Mouse (Mus musculus): Measurements from ENCODE around the gene Rab34.
A peak's percentile ranks its signal among the peaks of the same experiment; 100 is the strongest.
"Not testable (repeated sequence)": the region's sequence is repeated elsewhere in the genome, so short reads cannot be mapped to it uniquely, and the experiment has no call there.

Gene Rab34

GRCm38 (mm10) chr11:78182961-78183844, 5.0 kb upstream of the Rab34 start, which contains the start of gene Rpl23a:
TSS of gene Rpl23a (minus strand) at chr11:78183584.
- no peaks in the 10 kb centered on the region for H3K27me3 ChIP-seq (ENCODE audit: control insufficient read depth, insufficient read depth, low read length, poor library complexity, severe bottlenecking)

GRCm38 (mm10) chr11:78183884-78184514, 4.2 kb upstream of the Rab34 start:
- DNase-seq (ENCODE audit: low read depth, low spot score): no peak

More at GRCm38 (mm10) chr11:78182961-78183844, 5.0 kb upstream of the Rab34 start, which contains the start of gene Rpl23a:
- H3K36me3 ChIP-seq (ENCODE audit: control insufficient read depth, insufficient read depth, low read length, poor library complexity, severe bottlenecking): peaks cover 8% of the 10 kb centered on the region
- DNase-seq (ENCODE audit: low read depth, low spot score): peak; percentile 92

GRCm38 (mm10) chr11:78184702-78185101, 3.5 kb upstream of the Rab34 start:
- H3K36me3 ChIP-seq (ENCODE audit: control insufficient read depth, insufficient read depth, low read length, poor library complexity, severe bottlenecking); DNase-seq (ENCODE audit: low read depth, low spot score); H3K27me3 ChIP-seq (ENCODE audit: control insufficient read depth, insufficient read depth, low read length, poor library complexity, severe bottlenecking): not testable (repeated sequence)

More at GRCm38 (mm10) chr11:78183884-78184514, 4.2 kb upstream of the Rab34 start:
- Histone ChIP-seq H3K36me3 (ENCODE audit: control insufficient read depth, insufficient read depth, low read length, poor library complexity, severe bottlenecking) (peaks cover 8% of the 10 kb centered on the region), H3K27me3 (ENCODE audit: control insufficient read depth, insufficient read depth, low read length, poor library complexity, severe bottlenecking) (no peaks in the 10 kb centered on the region)

GRCm38 (mm10) chr11:78189234-78190040, 1.2 kb downstream of the Rab34 start:
- no peaks in the 10 kb centered on the region for H3K27me3 ChIP-seq (ENCODE audit: control insufficient read depth, insufficient read depth, low read length, poor library complexity, severe bottlenecking)
- peak; percentile 35 for DNase-seq (ENCODE audit: low read depth, low spot score)
- no peaks in the 10 kb centered on the region for H3K36me3 ChIP-seq (ENCODE audit: control insufficient read depth, insufficient read depth, low read length, poor library complexity, severe bottlenecking)

- no peak for DNase-seq (ENCODE audit: low read depth, low spot score)
- H3K27me3 ChIP-seq (ENCODE audit: control insufficient read depth, insufficient read depth, low read length, poor library complexity, severe bottlenecking): no peaks in the 10 kb centered on the region
- H3K36me3 ChIP-seq (ENCODE audit: control insufficient read depth, insufficient read depth, low read length, poor library complexity, severe bottlenecking): no peaks in the 10 kb centered on the region
Observed at GRCm38 (mm10) chr11:78190041-78190440, 1.8 kb downstream of the Rab34 start.

GRCm38 (mm10) chr11:78193113-78193512, 4.9 kb downstream of the Rab34 start, which contains the start of gene Proca1:
TSS of gene Proca1 (plus strand) at chr11:78193392.
- no peak for DNase-seq (ENCODE audit: low read depth, low spot score)
- no peaks in the 10 kb centered on the region for H3K27me3 ChIP-seq (ENCODE audit: control insufficient read depth, insufficient read depth, low read length, poor library complexity, severe bottlenecking)
- H3K36me3 ChIP-seq (ENCODE audit: control insufficient read depth, insufficient read depth, low read length, poor library complexity, severe bottlenecking): no peaks in the 10 kb centered on the region

- Histone ChIP-seq H3K36me3 (ENCODE audit: control insufficient read depth, insufficient read depth, low read length, poor library complexity, severe bottlenecking) (no peaks in the 10 kb centered on the region), H3K27me3 (ENCODE audit: control insufficient read depth, insufficient read depth, low read length, poor library complexity, severe bottlenecking) (no peaks in the 10 kb centered on the region)
- peak; percentile 74 for DNase-seq (ENCODE audit: low read depth, low spot score)
Observed at GRCm38 (mm10) chr11:78194411-78195100, 6.3 kb downstream of the Rab34 start.

GRCm38 (mm10) chr11:78195101-78195863, 7.1 kb downstream of the Rab34 start:
- no peak for DNase-seq (ENCODE audit: low read depth, low spot score)
- no peaks in the 10 kb centered on the region for H3K36me3 ChIP-seq (ENCODE audit: control insufficient read depth, insufficient read depth, low read length, poor library complexity, severe bottlenecking)
- no peaks in the 10 kb centered on the region for H3K27me3 ChIP-seq (ENCODE audit: control insufficient read depth, insufficient read depth, low read length, poor library complexity, severe bottlenecking)

GRCm38 (mm10) chr11:78202372-78202771, 14.1 kb downstream of the Rab34 start:
- Histone ChIP-seq H3K27me3 (ENCODE audit: control insufficient read depth, insufficient read depth, low read length, poor library complexity, severe bottlenecking) (no peaks in the 10 kb centered on the region), H3K36me3 (ENCODE audit: control insufficient read depth, insufficient read depth, low read length, poor library complexity, severe bottlenecking) (peaks cover 5% of the 10 kb centered on the region; the same call in 1 of the 2 replicates)
- no peak for DNase-seq (ENCODE audit: low read depth, low spot score)

GRCm38 (mm10) chr11:78204287-78204686, 16.1 kb downstream of the Rab34 start:
- H3K36me3 ChIP-seq (ENCODE audit: control insufficient read depth, insufficient read depth, low read length, poor library complexity, severe bottlenecking): peaks cover 12% of the 10 kb centered on the region
- H3K27me3 ChIP-seq (ENCODE audit: control insufficient read depth, insufficient read depth, low read length, poor library complexity, severe bottlenecking): no peaks in the 10 kb centered on the region
- no peak for DNase-seq (ENCODE audit: low read depth, low spot score)

GRCm38 (mm10) chr11:78205361-78206206, 17.4 kb downstream of the Rab34 start:
- no peak for DNase-seq (ENCODE audit: low read depth, low spot score)
- peaks cover 18% of the 10 kb centered on the region for H3K36me3 ChIP-seq (ENCODE audit: control insufficient read depth, insufficient read depth, low read length, poor library complexity, severe bottlenecking)
- no peaks in the 10 kb centered on the region for H3K27me3 ChIP-seq (ENCODE audit: control insufficient read depth, insufficient read depth, low read length, poor library complexity, severe bottlenecking)

GRCm38 (mm10) chr11:78207190-78207589, 19.0 kb downstream of the Rab34 start:
- H3K36me3 ChIP-seq (ENCODE audit: control insufficient read depth, insufficient read depth, low read length, poor library complexity, severe bottlenecking): peaks cover 18% of the 10 kb centered on the region

GRCm38 (mm10) chr11:78209886-78210285, 21.7 kb downstream of the Rab34 start:
- H3K27me3 ChIP-seq (ENCODE audit: control insufficient read depth, insufficient read depth, low read length, poor library complexity, severe bottlenecking): no peaks in the 10 kb centered on the region
- peaks cover 15% of the 10 kb centered on the region for H3K36me3 ChIP-seq (ENCODE audit: control insufficient read depth, insufficient read depth, low read length, poor library complexity, severe bottlenecking)
- DNase-seq (ENCODE audit: low read depth, low spot score): no peak

More at GRCm38 (mm10) chr11:78207190-78207589, 19.0 kb downstream of the Rab34 start:
- DNase-seq (ENCODE audit: low read depth, low spot score): no peak
- no peaks in the 10 kb centered on the region for H3K27me3 ChIP-seq (ENCODE audit: control insufficient read depth, insufficient read depth, low read length, poor library complexity, severe bottlenecking)
